Mouse (Mus musculus) CH12.LX (cell line): ENCODE measurements around the gene Nfat5. TPM values are rescaled to one million over a fixed set of nuclear protein-coding genes. Genes with fewer than 3 reads are reported as not detected.

Source experiments
- DNase-seq: peaks from one replicate; pipeline ENCODE4 v3.0.0-alpha.2; 2013; ENCODE audit errors: extremely low read depth
- H3K27ac ChIP-seq: 2 replicates; pipeline ENCODE4 v1.5.1; 2012; ENCODE audit warnings: low read depth, mild to moderate bottlenecking, control low read depth, moderate library complexity; ENCODE audit not compliant: insufficient read depth
- H3K27me3 ChIP-seq: replicated peaks from 2 replicates; pipeline ENCODE3; 2012; ENCODE audit warnings: inconsistent platforms
- H3K36me3 ChIP-seq, 2 experiments: replicated peaks in 1 of 2; 2 replicates each; pipeline versions ENCODE3 to v1.6.1; 2012; ENCODE audit warnings: inconsistent platforms in 1 of 2, low read length in 1 of 2, mild to moderate bottlenecking in 1 of 2, mixed read lengths in 1 of 2, moderate library complexity in 1 of 2; ENCODE audit not compliant: control insufficient read depth in 1 of 2, insufficient read depth in 1 of 2
- H3K4me1 ChIP-seq, 2 experiments: 2 replicates each; pipeline ENCODE4 v1.6.1; 2012; ENCODE audit warnings: inconsistent platforms in 1 of 2, moderate library complexity in 1 of 2; ENCODE audit not compliant: insufficient read depth in 2 of 2, control insufficient read depth in 1 of 2
- H3K4me2 ChIP-seq: 2 replicates; pipeline ENCODE4 v1.6.1; 2012; ENCODE audit warnings: low read depth, mild to moderate bottlenecking, control low read depth; ENCODE audit not compliant: poor library complexity, insufficient read depth, severe bottlenecking
- H3K4me3 ChIP-seq, 3 experiments: fragments of 150-350 bp in 1 of 3; sonication (generic) in 1 of 3; replicated peaks in 1 of 3; 2 replicates each; pipeline versions ENCODE3 to v1.5.1; 2011 to 2012; ENCODE audit warnings: low read depth in 2 of 3, low read length in 2 of 3, mild to moderate bottlenecking in 2 of 3, moderate library complexity in 2 of 3, control low read depth in 1 of 3, improper control_type of control experiment in 1 of 3, inconsistent platforms in 1 of 3, mixed read lengths in 1 of 3; ENCODE audit not compliant: poor library complexity in 1 of 3
- H3K79me2 ChIP-seq: replicated peaks from 2 replicates; pipeline ENCODE4 v1.6.1; 2012; ENCODE audit warnings: mild to moderate bottlenecking, moderate library complexity; ENCODE audit not compliant: control insufficient read depth, poor library complexity, insufficient read depth, severe bottlenecking; ENCODE audit errors: extremely low read depth
- H3K9ac ChIP-seq: 2 replicates; pipeline ENCODE4 v1.6.1; 2012; ENCODE audit warnings: low read depth, mild to moderate bottlenecking, control low read depth, moderate library complexity; ENCODE audit not compliant: insufficient read depth
- H3K9me3 ChIP-seq: replicated peaks from 2 replicates; pipeline ENCODE3; 2012; ENCODE audit warnings: low read length, inconsistent platforms, mixed read lengths
- BHLHE40 ChIP-seq: IDR thresholded peaks from 2 replicates; pipeline ENCODE4 v1.6.1; 2011; ENCODE audit warnings: mild to moderate bottlenecking, low read depth, low read length, improper control_type of control experiment
- CHD1 ChIP-seq: IDR thresholded peaks from 2 replicates; pipeline ENCODE4 v1.6.1; 2012; ENCODE audit warnings: low read depth, low read length, improper control_type of control experiment, inconsistent platforms
- CHD2 ChIP-seq: IDR thresholded peaks from 2 replicates; pipeline ENCODE4 v1.6.1; 2011; ENCODE audit warnings: low read length, improper control_type of control experiment
- CTCF ChIP-seq, 2 experiments: IDR thresholded peaks in 1 of 2; conservative IDR thresholded peaks in 1 of 2; 2 replicates each; pipeline ENCODE4 v1.5.1; 2011 to 2012; ENCODE audit warnings: low read depth in 2 of 2, low read length in 2 of 2, improper control_type of control experiment in 1 of 2, inconsistent platforms in 1 of 2, mild to moderate bottlenecking in 1 of 2, moderate library complexity in 1 of 2
- E2F4 ChIP-seq: IDR thresholded peaks from 2 replicates; pipeline ENCODE4 v1.6.1; 2011; ENCODE audit warnings: low read depth, low read length, improper control_type of control experiment; ENCODE audit not compliant: insufficient replicate concordance
- ELF1 ChIP-seq: IDR thresholded peaks from 2 replicates; pipeline ENCODE4 v1.6.1; 2014; ENCODE audit warnings: low read depth, mild to moderate bottlenecking, inconsistent platforms, low read length, improper control_type of control experiment
- ETS1 ChIP-seq: conservative IDR thresholded peaks from 2 replicates; pipeline ENCODE4 v1.6.1; 2012; ENCODE audit warnings: low read depth, mild to moderate bottlenecking, inconsistent platforms, low read length, improper control_type of control experiment, moderate library complexity
- GABPA ChIP-seq: IDR thresholded peaks from 2 replicates; pipeline ENCODE4 v1.6.1; 2012; ENCODE audit warnings: low read depth, low read length, improper control_type of control experiment, inconsistent platforms; ENCODE audit not compliant: insufficient replicate concordance
- HCFC1 ChIP-seq: IDR thresholded peaks from 2 replicates; pipeline ENCODE4 v1.6.1; 2012; ENCODE audit warnings: low read depth, mild to moderate bottlenecking, inconsistent platforms, low read length, improper control_type of control experiment
- IRF4 ChIP-seq: IDR thresholded peaks from 2 replicates; pipeline ENCODE4 v1.6.1; 2014; ENCODE audit warnings: low read depth, mild to moderate bottlenecking, inconsistent platforms, low read length, improper control_type of control experiment
- JUN ChIP-seq: IDR thresholded peaks from 2 replicates; pipeline ENCODE4 v1.6.1; 2011; ENCODE audit warnings: low read depth, mild to moderate bottlenecking, low read length, improper control_type of control experiment, moderate library complexity; ENCODE audit not compliant: insufficient read depth
- JUND ChIP-seq: conservative IDR thresholded peaks from 2 replicates; pipeline ENCODE4 v1.6.1; 2011; ENCODE audit warnings: low read depth, low read length, improper control_type of control experiment
- KAT2A ChIP-seq: IDR thresholded peaks from 2 replicates; pipeline ENCODE4 v1.6.1; 2012; ENCODE audit warnings: low read length, improper control_type of control experiment, inconsistent platforms; ENCODE audit not compliant: insufficient replicate concordance
- MAFK ChIP-seq: IDR thresholded peaks from 2 replicates; pipeline ENCODE4 v1.6.1; 2011; ENCODE audit warnings: low read length, improper control_type of control experiment; ENCODE audit not compliant: insufficient replicate concordance
- MAZ ChIP-seq: IDR thresholded peaks from 2 replicates; pipeline ENCODE4 v1.6.1; 2012; ENCODE audit warnings: low read depth, mild to moderate bottlenecking, inconsistent platforms, low read length, improper control_type of control experiment, moderate library complexity
- MEF2A ChIP-seq: IDR thresholded peaks from 2 replicates; pipeline ENCODE4 v1.6.1; 2014; ENCODE audit warnings: low read depth, mild to moderate bottlenecking, inconsistent platforms, low read length, improper control_type of control experiment, borderline replicate concordance
- MXI1 ChIP-seq: IDR thresholded peaks from 2 replicates; pipeline ENCODE4 v1.6.1; 2011; ENCODE audit warnings: mild to moderate bottlenecking, low read depth, low read length, improper control_type of control experiment
- MYC ChIP-seq: IDR thresholded peaks from 2 replicates; pipeline ENCODE4 v1.6.1; 2011; ENCODE audit warnings: low read depth, mild to moderate bottlenecking, improper control_type of control experiment, low read length
- NELFE ChIP-seq: IDR thresholded peaks from 2 replicates; pipeline ENCODE4 v1.6.1; 2011; ENCODE audit warnings: low read depth, low read length, improper control_type of control experiment
- PAX5 ChIP-seq: IDR thresholded peaks from 2 replicates; pipeline ENCODE4 v1.6.1; 2012; ENCODE audit warnings: low read length, inconsistent platforms, mixed read lengths
- POLR2A ChIP-seq: IDR thresholded peaks from 2 replicates; pipeline ENCODE4 v1.6.1; 2011; ENCODE audit warnings: low read depth, mild to moderate bottlenecking, improper control_type of control experiment, low read length
- RAD21 ChIP-seq: IDR thresholded peaks from 2 replicates; pipeline ENCODE4 v1.6.1; 2011; ENCODE audit warnings: low read depth, mild to moderate bottlenecking, low read length, improper control_type of control experiment, moderate library complexity
- RCOR1 ChIP-seq: conservative IDR thresholded peaks from 2 replicates; pipeline ENCODE4 v1.6.1; 2012; ENCODE audit warnings: low read depth, mild to moderate bottlenecking, inconsistent platforms, low read length, improper control_type of control experiment
- SMC3 ChIP-seq: IDR thresholded peaks from 2 replicates; pipeline ENCODE4 v1.6.1; 2011; ENCODE audit warnings: low read depth, low read length, improper control_type of control experiment
- TBP ChIP-seq: conservative IDR thresholded peaks from 2 replicates; pipeline ENCODE4 v1.6.1; 2011; ENCODE audit warnings: low read depth, low read length, improper control_type of control experiment
- TCF12 ChIP-seq: IDR thresholded peaks from 2 replicates; pipeline ENCODE4 v1.6.1; 2014; ENCODE audit warnings: low read depth, mild to moderate bottlenecking, inconsistent platforms, low read length, improper control_type of control experiment
- UBTF ChIP-seq: IDR thresholded peaks from 2 replicates; pipeline ENCODE4 v1.6.1; 2012; ENCODE audit warnings: low read depth, mild to moderate bottlenecking, inconsistent platforms, low read length, improper control_type of control experiment, moderate library complexity
- USF1 ChIP-seq: IDR thresholded peaks from 2 replicates; pipeline ENCODE4 v1.6.1; 2014; ENCODE audit warnings: low read depth, mild to moderate bottlenecking, inconsistent platforms, low read length, improper control_type of control experiment
- USF2 ChIP-seq: conservative IDR thresholded peaks from 2 replicates; pipeline ENCODE4 v1.6.1; 2011; ENCODE audit warnings: low read depth, low read length, improper control_type of control experiment
- ZMIZ1 ChIP-seq: IDR thresholded peaks from 2 replicates; pipeline ENCODE4 v1.6.1; 2012; ENCODE audit warnings: low read depth, mild to moderate bottlenecking, inconsistent platforms, low read length, improper control_type of control experiment
- ZNF384 ChIP-seq: IDR thresholded peaks from 2 replicates; pipeline ENCODE4 v1.6.1; 2012; ENCODE audit warnings: low read depth, low read length, improper control_type of control experiment, inconsistent platforms
- dilution Hi-C: fragments of 300-500 bp; cut with MboI; formaldehyde crosslinking; loops from 2 replicates; pipeline ENCODE4 v1.14.3; 2020; ENCODE audit warnings: low sequenced_read_pairs; ENCODE audit not compliant: extremely low pct_unique_long_range_greater_than_20kb, extremely low pct_ligation_motif_present
- in situ Hi-C: fragments of 300-500 bp; cut with MboI; formaldehyde crosslinking; loops from 3 replicates; pipeline ENCODE4 v1.14.3; 2019; ENCODE audit warnings: low sequenced_read_pairs, low pct_ligation_motif_present, low pct_unique_long_range_greater_than_20kb, mixed read lengths
- polyA plus RNA-seq: library from polyadenylated mRNA; unstranded; fragments of >175 nt; gene quantifications from 2 replicates; pipeline ENCODE4 v1.2.1, GENCODE M21; 2012; ENCODE audit warnings: low read depth; ENCODE audit not compliant: insufficient read length
- total RNA-seq, 2 experiments: library from RNA; depleted of rRNA; stranded (reverse); fragments of 300-350 nt in 1 of 2; fragments of >200 nt in 1 of 2; gene quantifications; 2 replicates each; pipeline ENCODE4 v1.2.3; 2012 to 2014

Nfat5 gene
- total and polyA plus RNA-seq, 3 experiments = 13.2 to 36.2 (median 18.6) TPM

DNA sequence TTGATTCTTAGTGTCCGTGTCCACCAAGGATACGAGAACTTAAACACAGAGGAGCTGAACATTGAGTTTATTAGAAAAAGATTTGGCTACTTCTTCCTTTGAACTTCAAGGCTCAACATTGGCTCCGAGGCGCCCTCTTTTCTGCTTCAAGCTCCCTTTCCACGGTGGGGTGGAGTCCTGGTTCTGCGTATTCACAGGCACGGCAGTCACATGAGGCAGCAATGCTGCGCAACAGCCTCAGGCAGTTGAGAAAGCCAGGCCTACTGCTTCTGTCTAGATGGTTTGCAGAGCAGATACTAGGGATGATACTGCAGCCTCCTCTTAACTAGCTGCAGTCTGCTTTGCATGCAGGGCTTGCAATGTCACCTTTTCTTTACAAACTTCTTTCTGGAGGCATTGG lies 119.3 kb downstream of the Nfat5 start:
- Histone ChIP-seq H3K27ac (no peak overlapping the region), H3K79me2 (no peaks in the 10 kb centered on the region), H3K9me3 (no peaks in the 10 kb centered on the region), H3K4me3 (no peak overlapping the region), H3K27me3 (no peaks in the 10 kb centered on the region), H3K36me3 (peaks cover 71 to 93% of the 10 kb centered on the region in 2 experiments), H3K4me1 (no peaks in the 10 kb centered on the region), H3K9ac (no peak overlapping the region), H3K4me2 (no peak overlapping the region)
- in situ Hi-C loops = no loop called here
- no peak for DNase-seq
- dilution Hi-C loops = no loop called here
- TF ChIP-seq BHLHE40 (no peak), KAT2A (no peak), ETS1 (no peak), HCFC1 (no peak), CTCF (conservative IDR thresholded peaks at IDR 0.05 in 1 of 2, IDR thresholded peaks at IDR 0.05 in 1 of 2; ENCODE audit: low read depth in 2 of 2, low read length in 2 of 2) (no peak), ELF1 (no peak), GABPA (no peak), POLR2A (no peak), MYC (no peak), MAZ (no peak), CHD1 (no peak), UBTF (no peak), SMC3 (no peak), JUN (no peak), TCF12 (no peak), USF1 (no peak), TBP (no peak), MEF2A (no peak), ZNF384 (no peak), JUND (no peak)

DNA sequence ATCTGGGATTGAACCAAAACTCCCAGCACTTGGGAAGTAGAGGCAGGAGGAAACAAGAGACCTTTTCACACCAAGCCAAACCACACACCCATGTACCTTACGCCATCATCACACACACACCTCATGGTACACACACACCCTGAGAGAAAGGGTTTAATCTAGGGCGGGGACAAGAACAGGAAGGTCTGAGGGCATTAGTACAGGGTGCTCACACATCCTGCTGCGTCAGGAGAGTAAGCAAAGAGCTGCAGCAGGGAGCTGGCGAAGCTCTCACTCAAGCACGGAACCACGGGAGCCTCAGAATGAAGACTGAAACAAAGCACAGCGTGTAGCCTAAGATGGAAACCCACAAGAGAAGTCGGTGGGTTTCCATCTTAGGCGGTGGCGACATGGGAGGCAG lies 120.6 kb downstream of the Nfat5 start:
- H3K4me3 ChIP-seq = no peak overlapping the region
- no peak for DNase-seq
- H3K4me1 ChIP-seq = no peaks in the 10 kb centered on the region
- no peak overlapping the region for H3K9ac ChIP-seq
- TF ChIP-seq USF2 (no peak), E2F4 (no peak), IRF4 (no peak), MXI1 (no peak), JUN (no peak), RCOR1 (no peak), BHLHE40 (no peak), PAX5 (no peak), CTCF (conservative IDR thresholded peaks at IDR 0.05 in 1 of 2, IDR thresholded peaks at IDR 0.05 in 1 of 2; ENCODE audit: low read depth in 2 of 2, low read length in 2 of 2) (no peak), MAFK (no peak), NELFE (no peak), CHD2 (no peak), ZNF384 (no peak), RAD21 (no peak), USF1 (no peak), ZMIZ1 (no peak)
- in situ Hi-C loops (no loop called here), dilution Hi-C loops (no loop called here)
- H3K36me3 ChIP-seq = peaks cover 81 to 95% of the 10 kb centered on the region in 2 experiments
- no peaks in the 10 kb centered on the region for H3K79me2 ChIP-seq
- H3K9me3 ChIP-seq = no peaks in the 10 kb centered on the region
- no peak overlapping the region for H3K27ac ChIP-seq
- H3K4me2 ChIP-seq = no peak overlapping the region
- H3K27me3 ChIP-seq = no peaks in the 10 kb centered on the region
